Mouse (Mus musculus) limb, embryonic 14.5 days (tissue): ENCODE results near the gene Gtdc1. TPM values are rescaled to one million over a fixed set of nuclear protein-coding genes. Genes with fewer than 3 reads are reported as not detected.
A peak's percentile ranks its signal among the peaks of the same experiment; 100 is the strongest.

Experiments used
- ATAC-seq: fragments of 200-750 bp; cut with Nextera tagmentation; 2 replicates; pipeline ENCODE4 v1.8.0; 2017; ENCODE audit warnings: low read depth, moderate number of reproducible peaks, moderate TSS enrichment; ENCODE audit not compliant: low FRiP score
- DNase-seq: peaks from one replicate; pipeline ENCODE4 v3.0.0-alpha.2; 2015; ENCODE audit warnings: low spot score
- H3K27ac ChIP-seq: fragments of 300-500 bp; sonication (generic); replicated peaks from 2 replicates; pipeline ENCODE4 v1.5.1; 2014; ENCODE audit warnings: low read depth, mild to moderate bottlenecking, low read length, moderate library complexity, mixed read lengths
- H3K27me3 ChIP-seq: fragments of 300-500 bp; sonication (generic); 2 replicates; pipeline ENCODE4 v1.6.1; 2014; ENCODE audit warnings: low read length, mixed read lengths; ENCODE audit not compliant: control insufficient read depth, insufficient read depth
- H3K36me3 ChIP-seq: fragments of 300-500 bp; sonication (generic); 2 replicates; pipeline ENCODE4 v1.6.1; 2014; ENCODE audit warnings: mild to moderate bottlenecking, low read length, moderate library complexity, mixed read lengths; ENCODE audit not compliant: control insufficient read depth, insufficient read depth
- H3K4me1 ChIP-seq: fragments of 300-500 bp; sonication (generic); 2 replicates; pipeline ENCODE4 v1.6.1; 2014; ENCODE audit warnings: antibody characterized with exemption, low read length, mixed read lengths; ENCODE audit not compliant: control insufficient read depth, insufficient read depth
- H3K4me2 ChIP-seq: fragments of 300-500 bp; sonication (generic); replicated peaks from 2 replicates; pipeline ENCODE4 v1.6.1; 2014; ENCODE audit warnings: low read depth, mild to moderate bottlenecking, low read length, moderate library complexity; ENCODE audit not compliant: severe bottlenecking
- H3K4me3 ChIP-seq: fragments of 300-500 bp; sonication (generic); replicated peaks from 2 replicates; pipeline ENCODE4 v1.5.1; 2014; ENCODE audit warnings: low read length
- H3K9ac ChIP-seq: fragments of 300-500 bp; sonication (generic); 2 replicates; pipeline ENCODE4 v1.6.1; 2014; ENCODE audit warnings: mild to moderate bottlenecking, low read depth, low read length, moderate library complexity; ENCODE audit not compliant: severe bottlenecking
- H3K9me3 ChIP-seq: fragments of 300-500 bp; sonication (generic); 2 replicates; pipeline ENCODE4 v1.6.1; 2016; ENCODE audit warnings: low read length; ENCODE audit not compliant: control insufficient read depth
- POLR2A ChIP-seq: fragments of 200-500 bp; IDR thresholded peaks from 2 replicates; pipeline ENCODE4 v1.8.0; 2012; ENCODE audit warnings: inconsistent platforms, mild to moderate bottlenecking, moderate library complexity, borderline replicate concordance; ENCODE audit not compliant: insufficient read depth, insufficient read length; ENCODE audit errors: extremely low read depth
- WGBS: fragments of 180-500 bp; shearing (Covaris S2); extraction: QIAGEN DNeasy Blood & Tissue Kit; methylation state at CpG from one replicate; pipeline ENCODE4 v1.1.7; 2014; 5-methylcytosine and 5-hydroxymethylcytosine counted together
- polyA plus RNA-seq, 2 experiments: library from polyadenylated mRNA; depleted of rRNA in 1 of 2; stranded (reverse) in 1 of 2; unstranded in 1 of 2; fragments of >200 nt; fragmentation: Nextera tagmentation in 1 of 2; extraction: Ambion mirVana in 1 of 2; gene quantifications; 2 replicates each; pipeline versions ENCODE4 v1.2.1 to v1.2.3; 2012 to 2014

Gene Gtdc1
- polyA plus RNA-seq, 2 experiments: 14.3 to 22.9 TPM

GRCm38 (mm10) chr2:44952830-44953422 lies 25.5 kb upstream of the Gtdc1 start:
- Histone ChIP-seq H3K27ac (no peak overlapping the region), H3K36me3 (no peaks in the 10 kb centered on the region), H3K27me3 (no peaks in the 10 kb centered on the region), H3K4me3 (no peak overlapping the region), H3K4me1 (0 out of 2 replicates have a peak, but pooled peaks cover 3% of the 10 kb centered on the region), H3K9ac (no peak overlapping the region), H3K4me2 (no peak overlapping the region), H3K9me3 (no peaks in the 10 kb centered on the region)
- ATAC-seq (no peak), DNase-seq (peak; percentile 14)
- WGBS: 45% methylated on average over 6 of the region's 6 CpGs
- TF ChIP-seq POLR2A: no peak

GRCm38 (mm10) chr2:44951651-44952213 lies 24.3 kb upstream of the Gtdc1 start:
- DNase-seq (no peak), ATAC-seq (no peak)
- no peak overlapping the region for H3K27ac ChIP-seq
- no peak for TF ChIP-seq POLR2A
- H3K4me2 ChIP-seq: no peak overlapping the region
- WGBS: 46% methylated on average over 4 of the region's 4 CpGs
- H3K9ac ChIP-seq: no peak overlapping the region
- H3K36me3 ChIP-seq: no peaks in the 10 kb centered on the region
- no peak overlapping the region for H3K4me3 ChIP-seq
- H3K4me1 ChIP-seq: 0 out of 2 replicates have a peak, but pooled peaks cover 3% of the 10 kb centered on the region
- no peaks in the 10 kb centered on the region for H3K9me3 ChIP-seq
- no peaks in the 10 kb centered on the region for H3K27me3 ChIP-seq

- WGBS: 89% methylated on average over 2 of the region's 2 CpGs
Observed at GRCm38 (mm10) chr2:44944689-44945088, 17.2 kb upstream of the Gtdc1 start.

GRCm38 (mm10) chr2:44930951-44931350 lies 3.5 kb upstream of the Gtdc1 start:
- Histone ChIP-seq H3K27ac (no peak overlapping the region), H3K9me3 (no peaks in the 10 kb centered on the region), H3K4me3 (no peak overlapping the region), H3K4me2 (no peak overlapping the region), H3K9ac (no peak overlapping the region), H3K27me3 (no peaks in the 10 kb centered on the region), H3K36me3 (no peaks in the 10 kb centered on the region), H3K4me1 (peaks cover 2% of the 10 kb centered on the region; the same call in 1 of the 2 replicates)
- no peak for TF ChIP-seq POLR2A
- WGBS: 58% methylated on average over 3 of the region's 3 CpGs
- DNase-seq (no peak), ATAC-seq (no peak)

More at GRCm38 (mm10) chr2:44944689-44945088, 17.2 kb upstream of the Gtdc1 start:
- Histone ChIP-seq H3K27ac (no peak overlapping the region), H3K9me3 (no peaks in the 10 kb centered on the region), H3K4me1 (no peaks in the 10 kb centered on the region), H3K4me2 (no peak overlapping the region), H3K4me3 (no peak overlapping the region), H3K27me3 (no peaks in the 10 kb centered on the region), H3K9ac (no peak overlapping the region), H3K36me3 (no peaks in the 10 kb centered on the region)
- no peak for TF ChIP-seq POLR2A
- DNase-seq (no peak), ATAC-seq (no peak)

- H3K4me2 ChIP-seq: no peak overlapping the region
- TF ChIP-seq POLR2A: no peak
- 82% methylated on average over 3 of the region's 3 CpGs for WGBS
Observed at GRCm38 (mm10) chr2:44928631-44929030, 1.2 kb upstream of the Gtdc1 start.

More at GRCm38 (mm10) chr2:44928631-44929030, 1.2 kb upstream of the Gtdc1 start:
- Histone ChIP-seq H3K27ac (no peak overlapping the region), H3K4me3 (no peak overlapping the region), H3K4me1 (peaks cover 6% of the 10 kb centered on the region), H3K9ac (no peak overlapping the region), H3K36me3 (no peaks in the 10 kb centered on the region), H3K27me3 (no peaks in the 10 kb centered on the region), H3K9me3 (no peaks in the 10 kb centered on the region)
- DNase-seq (no peak), ATAC-seq (no peak)
